Mouse (Mus musculus) spleen, postnatal 4 days (tissue): ENCODE data around the gene Acp7.

Experiments used
- DNase-seq, 2 experiments: peaks; one replicate each; pipeline ENCODE4 v3.0.0; 2022; ENCODE audit warnings: low spot score in 2 of 2

Acp7 gene

DNA sequence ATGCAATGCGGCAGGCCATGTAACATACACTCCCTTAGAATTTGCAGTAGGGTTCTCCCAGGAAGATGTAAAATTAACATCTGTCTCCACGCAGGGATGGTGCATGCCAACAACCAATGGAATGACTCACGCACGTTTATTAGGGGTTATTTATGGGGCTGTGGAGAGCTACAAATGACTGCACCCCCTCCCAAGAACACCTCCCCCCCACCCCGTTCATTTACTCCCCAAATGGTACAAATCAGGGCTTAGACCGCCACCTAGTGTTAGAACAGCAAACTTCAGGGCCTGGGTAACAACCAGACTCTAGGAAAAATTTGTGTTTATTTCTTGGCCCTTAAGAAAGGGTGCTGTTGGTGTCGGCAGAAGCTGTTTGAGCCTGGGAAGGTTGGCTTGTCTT lies 29.5 kb downstream of the Acp7 start:
- peak in 1 of 2 experiments; percentile 66 for DNase-seq

DNA sequence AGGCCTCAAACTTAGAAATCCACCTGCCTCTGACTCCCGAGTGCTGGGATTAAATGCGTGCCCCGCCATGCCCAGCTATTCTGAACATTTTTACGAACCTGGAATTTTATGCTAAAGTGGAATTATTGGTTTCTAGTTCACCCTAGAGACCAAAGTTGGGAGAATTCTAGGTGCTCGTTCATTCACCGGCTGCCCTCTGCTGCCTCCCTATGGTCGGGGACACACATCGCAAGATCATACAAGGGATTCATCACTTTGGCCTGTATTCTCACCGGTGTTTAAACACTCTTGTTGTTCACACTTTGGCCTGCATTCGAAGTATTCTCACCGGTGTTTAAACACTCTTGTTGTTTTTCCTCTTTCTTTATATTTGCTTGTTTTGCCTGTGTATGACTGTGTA lies 30.1 kb downstream of the Acp7 start:
- DNase-seq: peak; percentile 67 to 86

- peak in 1 of 2 experiments; percentile 39 for DNase-seq
Observed at GRCm38 (mm10) chr7:28598951-28599350, 32.2 kb downstream of the Acp7 start.

GRCm38 (mm10) chr7:28597642-28598446 lies 33.3 kb downstream of the Acp7 start, which contains the start of the genes Samd4b and Pak4:
Gene Samd4b (minus strand): TSS chr7:28598144.
Gene Pak4 (minus strand): TSS chr7:28598185.
- DNase-seq: peak; percentile 100

DNA sequence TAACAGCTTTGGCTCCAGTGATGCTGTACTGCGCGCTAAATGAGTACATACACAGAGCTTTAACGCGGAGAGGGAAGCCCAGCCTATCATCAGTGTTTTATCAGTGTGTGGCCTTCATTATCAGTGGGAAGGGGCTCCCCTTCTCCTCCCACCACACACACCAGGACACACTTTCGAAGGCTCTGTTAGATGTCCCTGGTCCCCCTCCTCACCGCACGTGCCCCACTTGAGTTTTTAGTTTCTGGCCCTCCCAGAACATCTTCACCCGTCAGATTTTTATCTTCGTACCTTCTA lies 33.9 kb downstream of the Acp7 start:
- peak in 1 of 2 experiments; percentile 60 for DNase-seq

- DNase-seq: peak; percentile 67 to 76
Observed at GRCm38 (mm10) chr7:28596436-28597276, 34.5 kb downstream of the Acp7 start.

DNA sequence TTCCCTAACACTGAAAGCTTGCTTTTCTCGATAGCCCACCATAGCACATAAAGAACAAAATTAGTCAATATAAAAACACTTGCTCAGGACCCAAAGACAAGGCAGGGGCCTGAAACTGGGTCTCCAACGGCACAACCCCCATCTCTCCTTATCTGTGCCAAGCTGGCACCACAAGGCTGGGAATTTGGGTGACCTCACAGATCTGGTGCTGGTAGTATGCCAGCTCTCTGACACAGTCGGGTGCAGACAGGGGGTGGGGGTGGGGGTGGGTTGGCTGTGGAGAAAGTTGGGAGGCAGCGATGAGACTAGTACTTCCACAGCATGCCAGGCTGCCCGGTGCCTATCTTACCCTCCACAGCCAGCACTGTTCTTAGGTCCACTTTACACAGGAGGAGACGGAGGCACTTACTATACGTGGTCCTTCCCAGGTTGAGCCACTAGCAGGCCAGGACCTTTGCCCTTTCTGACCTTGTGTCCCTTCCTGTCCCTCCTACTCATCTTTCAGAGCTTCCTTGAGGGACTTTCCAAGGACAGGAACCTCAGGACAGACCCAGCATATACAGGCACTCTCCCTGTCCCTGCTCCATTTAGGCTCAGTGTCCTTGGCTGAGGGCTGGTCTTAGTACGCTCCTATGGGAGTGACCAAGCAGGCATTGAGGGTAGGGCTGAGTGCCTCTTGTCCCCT lies 35.2 kb downstream of the Acp7 start:
- DNase-seq: no peak

DNA sequence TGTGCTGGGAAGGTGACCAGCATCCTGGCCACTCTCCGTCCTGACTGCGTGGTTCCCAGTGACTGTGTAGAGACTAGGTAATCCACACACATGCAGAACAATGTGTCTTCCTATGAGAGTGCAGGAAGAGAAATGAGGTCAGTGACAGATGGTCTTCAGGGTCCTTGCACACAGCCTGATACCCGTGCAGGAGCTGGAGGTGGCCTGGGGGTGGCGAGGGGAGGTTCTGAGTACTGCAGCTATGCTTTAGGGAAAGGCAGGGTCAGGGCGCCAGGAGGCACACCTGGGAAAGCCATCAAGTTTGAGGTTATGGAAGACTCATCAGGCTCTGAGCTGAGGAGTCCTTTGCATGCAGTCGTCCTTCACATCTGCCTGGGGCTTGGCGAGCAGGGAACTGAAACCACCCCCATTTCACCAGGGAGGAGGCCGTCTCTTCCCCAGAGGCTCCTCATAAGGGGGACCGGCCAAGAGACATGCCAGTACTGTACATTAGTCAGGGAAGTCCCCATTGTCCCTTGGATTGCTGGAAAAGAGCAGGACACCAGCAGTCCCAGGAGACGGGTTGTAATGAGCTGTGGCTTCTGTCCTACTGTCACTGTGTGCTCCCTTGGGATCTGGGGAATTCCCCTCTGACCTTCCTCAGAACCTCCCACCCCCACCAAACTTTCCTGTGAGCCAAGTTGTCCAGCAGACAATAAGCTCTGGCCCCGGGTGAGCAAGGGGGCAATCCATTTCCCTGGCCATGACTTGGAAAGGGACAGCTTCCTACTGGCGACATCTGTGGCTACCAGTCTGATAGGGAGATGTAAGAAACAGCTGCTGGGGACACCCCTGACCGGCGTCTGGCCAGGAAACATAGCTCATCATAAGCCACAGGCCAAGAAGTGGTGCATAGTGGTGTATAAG lies 37.7 kb downstream of the Acp7 start:
- peak in 1 of 2 experiments; percentile 41 for DNase-seq

DNA sequence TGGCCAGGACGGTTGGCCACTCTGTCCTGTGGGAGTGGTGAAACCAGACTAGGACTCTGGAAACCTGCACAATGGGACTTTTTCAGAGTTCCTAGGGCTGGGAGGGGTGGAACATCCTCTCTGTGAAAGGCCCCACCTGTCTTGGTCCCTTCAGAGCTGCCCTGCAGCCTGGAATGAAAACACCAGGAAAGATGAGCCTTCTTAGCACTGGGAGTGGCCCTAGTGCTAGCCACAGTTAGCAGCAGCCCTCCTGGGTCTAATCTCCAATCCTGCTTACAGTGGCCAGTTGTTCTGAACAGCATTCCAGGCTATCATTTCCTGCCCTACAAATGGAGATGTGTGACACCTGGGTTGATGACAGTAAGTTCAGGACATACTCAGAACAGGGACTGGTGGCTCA lies 39.3 kb downstream of the Acp7 start:
- no peak for DNase-seq

DNA sequence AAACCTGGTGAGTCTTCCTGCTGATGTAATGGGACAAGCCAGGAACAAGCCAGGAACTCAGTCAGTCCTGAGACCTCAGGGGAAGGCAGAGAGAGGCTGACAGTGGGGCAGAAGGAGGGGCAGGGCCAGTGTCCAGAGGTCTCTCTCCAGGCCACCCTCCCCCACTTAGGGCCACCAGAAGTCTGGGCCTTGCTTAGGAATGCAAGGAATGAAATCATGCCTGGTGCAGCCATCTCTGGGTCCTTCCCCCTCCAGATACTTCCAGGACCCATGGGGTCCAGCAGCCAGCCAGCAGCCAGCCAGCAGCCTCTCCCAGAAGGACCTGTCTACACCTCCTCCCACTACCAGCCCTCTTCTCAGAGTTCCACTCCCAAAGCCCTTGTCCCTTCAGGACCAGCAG lies 43.5 kb downstream of the Acp7 start:
- DNase-seq: no peak

DNA sequence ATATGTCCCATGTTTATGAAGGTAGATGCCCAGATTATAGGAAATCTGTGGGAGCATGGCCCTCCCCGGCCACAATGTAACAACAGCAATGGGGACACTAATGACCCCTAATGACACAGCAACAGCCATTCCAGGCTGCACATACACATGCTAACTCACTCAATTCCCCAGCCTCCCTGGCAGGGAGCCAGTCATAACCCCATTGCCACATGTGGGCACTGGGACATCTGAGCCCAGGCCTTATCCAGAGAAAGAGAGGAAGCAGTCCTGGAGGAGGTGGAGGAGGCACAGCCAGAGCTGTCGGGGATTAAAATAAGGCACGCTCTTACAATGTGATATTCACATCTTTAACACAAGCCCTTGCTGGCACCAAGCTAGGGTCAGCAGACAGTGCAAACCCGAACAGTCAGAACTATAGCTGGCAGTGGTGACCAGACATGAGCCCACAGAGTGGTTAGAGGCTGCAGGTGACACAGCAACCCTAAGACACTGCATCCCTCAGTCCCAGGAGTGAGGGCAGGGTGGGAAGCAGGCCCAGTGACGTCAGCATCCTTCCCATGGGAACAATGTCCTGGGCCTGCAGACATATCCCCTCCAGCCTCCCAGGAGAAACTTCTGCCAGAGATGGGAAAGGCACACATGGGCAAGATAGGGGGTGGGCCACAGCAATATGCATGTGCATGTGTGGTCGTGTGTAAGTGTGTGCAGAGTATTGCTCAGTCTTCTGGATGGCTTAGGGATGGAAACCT lies 44.3 kb downstream of the Acp7 start:
- no peak for DNase-seq

DNA sequence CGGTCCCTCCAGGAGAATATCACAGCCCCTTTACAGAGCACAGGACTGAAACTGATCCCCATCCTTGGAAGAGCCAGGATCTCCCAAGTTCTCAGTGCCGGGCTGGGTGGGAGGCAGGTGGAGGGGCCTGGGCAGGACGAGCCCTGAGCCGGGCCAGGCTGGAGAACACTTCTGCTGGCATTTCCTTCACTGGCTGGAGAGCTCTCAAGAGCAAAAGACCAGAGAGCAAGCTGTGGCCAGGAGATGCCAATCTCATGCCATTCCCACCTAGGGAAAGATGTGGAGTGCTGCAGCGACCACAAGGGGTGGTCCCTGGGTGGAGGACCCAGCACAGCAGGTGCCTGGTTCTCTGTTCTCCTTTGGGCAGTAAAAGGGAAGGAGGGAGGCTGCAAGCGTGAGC lies 46.1 kb downstream of the Acp7 start:
- DNase-seq: no peak

- no peak for DNase-seq
Observed at GRCm38 (mm10) chr7:28584468-28584867, 46.7 kb downstream of the Acp7 start.

GRCm38 (mm10) chr7:28583570-28584344 lies 47.4 kb downstream of the Acp7 start:
- DNase-seq: no peak

DNA sequence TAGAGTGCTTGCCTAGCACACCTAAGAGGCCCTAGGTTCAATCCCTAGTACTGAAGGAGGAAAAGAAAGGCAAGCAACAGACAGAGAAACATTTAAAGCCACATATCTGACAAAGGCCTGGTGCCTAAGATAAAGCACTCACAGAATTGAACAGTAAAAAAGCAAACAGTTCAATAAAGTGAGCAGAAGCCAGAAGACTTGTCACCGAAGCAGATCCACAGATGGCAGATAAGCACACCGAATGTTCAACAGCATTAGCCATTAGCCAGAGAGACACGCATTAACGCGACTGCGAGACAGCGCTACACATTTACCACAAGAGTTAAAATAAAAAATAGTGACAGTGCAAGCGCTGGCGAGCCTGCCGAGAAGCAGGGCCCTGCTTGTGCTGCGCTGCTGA lies 48.3 kb downstream of the Acp7 start:
- DNase-seq: no peak

- DNase-seq: peak in 1 of 2 experiments; percentile 58
Observed at GRCm38 (mm10) chr7:28581721-28582120, 49.4 kb downstream of the Acp7 start.

DNA sequence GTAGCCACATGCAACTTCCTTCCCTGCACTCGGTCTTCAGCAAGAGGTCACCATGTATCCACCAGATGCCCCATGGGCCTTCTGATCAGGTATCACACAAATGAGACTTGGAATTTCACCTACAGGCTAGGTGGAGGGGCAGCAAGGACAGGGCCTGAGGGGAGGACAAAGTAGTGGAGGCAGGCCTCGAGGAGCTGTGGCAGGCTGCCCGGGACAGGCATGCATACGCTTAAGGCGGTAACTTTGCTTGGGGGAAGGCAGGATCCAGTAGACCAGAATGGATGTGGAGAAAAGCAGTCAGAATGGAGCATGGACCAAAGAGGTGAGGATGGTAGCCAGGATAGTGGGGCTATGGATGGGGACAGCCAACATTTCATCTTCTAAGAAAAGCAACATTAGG lies 51.3 kb downstream of the Acp7 start:
- no peak for DNase-seq

DNA sequence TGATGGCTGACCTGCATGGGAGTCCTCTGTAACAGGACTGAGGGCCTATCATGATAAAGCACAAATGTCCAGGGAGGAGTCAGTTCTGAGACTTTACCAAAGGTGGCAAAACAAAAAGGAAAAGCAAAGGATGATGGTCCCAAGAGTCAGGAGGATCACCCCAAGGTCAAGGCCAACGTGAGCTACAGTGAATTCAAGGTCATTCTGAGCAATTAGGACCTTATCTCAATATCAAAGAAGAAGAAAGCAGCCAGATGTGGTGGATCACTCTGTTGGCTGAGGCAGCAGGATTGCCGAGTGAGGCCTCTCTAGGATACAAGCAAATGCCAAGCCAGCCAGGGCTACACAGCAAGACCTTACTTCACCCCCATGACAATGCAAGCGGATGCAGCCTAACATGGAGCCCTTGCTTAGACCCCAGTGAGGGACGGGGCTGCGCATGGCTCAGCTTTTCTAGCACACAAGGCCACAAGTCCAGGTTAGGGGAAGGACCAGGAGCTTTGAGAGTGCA lies 52.5 kb downstream of the Acp7 start:
- DNase-seq: no peak

GRCm38 (mm10) chr7:28577826-28578542 lies 53.1 kb downstream of the Acp7 start:
- DNase-seq: no peak
